13 mouse cellular contexts compared by ENCODE assay signal in genomic region chr11:96277151-96278044, GRCm38 (mm10). TPM values are rescaled to one million over a fixed set of nuclear protein-coding genes. Genes with fewer than 3 reads are reported as not detected.
A peak's percentile ranks its signal among the peaks of the same experiment; 100 is the strongest.
DNase-seq lines count a peak whose midpoint lies in the region; ATAC-seq lines count a peak whose summit lies in the region.
"Had no signal": no experiment of that assay in that cellular context is flagged by ENCODE, and none has a peak within 500 bp of the region (broad histone marks: within the 10 kb centered on the region; RNA-seq: fewer than 3 reads in every experiment).

No protein-coding gene starts in this region.

- peaks cover 97% of the 10 kb centered on the region for H3K27me3 ChIP-seq in hindbrain, embryonic 13.5 days
- peaks cover 100% of the 10 kb centered on the region for H3K27me3 ChIP-seq in hindbrain, embryonic 10.5 days (ENCODE audit: insufficient read depth, poor library complexity, severe bottlenecking)
- peaks cover 4% of the 10 kb centered on the region; the same call in 1 of the 2 replicates for H3K27me3 ChIP-seq in kidney, embryonic 14.5 days (ENCODE audit: control insufficient read depth, insufficient read depth, low read length)
- no peaks in the 10 kb centered on the region for H3K27me3 ChIP-seq in neural tube, embryonic 13.5 days
- H3K27me3 ChIP-seq in midbrain, embryonic 16.5 days (ENCODE audit: control insufficient read depth, insufficient read depth, low read depth, low read length) = peaks cover 82% of the 10 kb centered on the region

- peak overlapping the region; percentile 83 for H3K27ac ChIP-seq in hindbrain, embryonic 13.5 days
- H3K27ac ChIP-seq in hindbrain, embryonic 10.5 days = no peak overlapping the region
- no peak overlapping the region for H3K27ac ChIP-seq in brown adipose tissue, adult 24 weeks (replicated peaks; ENCODE audit: low read depth, low read length)
- peak overlapping the region; percentile 87 for H3K27ac ChIP-seq in kidney, embryonic 14.5 days (ENCODE audit: low read depth, low read length)
- peak overlapping the region; percentile 100 for H3K27ac ChIP-seq in neural tube, embryonic 13.5 days (replicated peaks)
- no peak overlapping the region for H3K27ac ChIP-seq in midbrain, embryonic 16.5 days (ENCODE audit: low read length)
- H3K27ac ChIP-seq: liver, embryonic 13.5 days had no signal

- peaks cover 2% of the 10 kb centered on the region for H3K4me1 ChIP-seq in hindbrain, embryonic 13.5 days (replicated peaks)
- H3K4me1 ChIP-seq in hindbrain, embryonic 10.5 days (replicated peaks) = peaks cover 1% of the 10 kb centered on the region
- H3K4me1 ChIP-seq in brown adipose tissue, adult 24 weeks (ENCODE audit: control insufficient read depth, insufficient read depth, insufficient read length, low read length) = no peaks in the 10 kb centered on the region
- peaks cover 45% of the 10 kb centered on the region for H3K4me1 ChIP-seq in kidney, embryonic 14.5 days (ENCODE audit: control insufficient read depth, insufficient read depth, low read length)
- peaks cover 90% of the 10 kb centered on the region for H3K4me1 ChIP-seq in neural tube, embryonic 13.5 days (replicated peaks)
- H3K4me1 ChIP-seq in midbrain, embryonic 16.5 days (ENCODE audit: control insufficient read depth, insufficient read depth, low read length) = no peaks in the 10 kb centered on the region
- H3K4me1 ChIP-seq: liver, embryonic 13.5 days had no signal

- no peaks in the 10 kb centered on the region for H3K36me3 ChIP-seq in hindbrain, embryonic 13.5 days
- H3K36me3 ChIP-seq in hindbrain, embryonic 10.5 days = no peaks in the 10 kb centered on the region
- peaks cover 3% of the 10 kb centered on the region; the same call in 1 of the 2 replicates for H3K36me3 ChIP-seq in kidney, embryonic 14.5 days (ENCODE audit: control insufficient read depth, insufficient read depth, low read length)
- H3K36me3 ChIP-seq in neural tube, embryonic 13.5 days = no peaks in the 10 kb centered on the region
- no peaks in the 10 kb centered on the region for H3K36me3 ChIP-seq in midbrain, embryonic 16.5 days (ENCODE audit: control insufficient read depth, insufficient read depth, low read length)
- H3K36me3 ChIP-seq: liver, embryonic 13.5 days had no signal

- no peak for DNase-seq in hindbrain, embryonic 10.5 days (ENCODE audit: low spot score)
- no peak for DNase-seq in thymus, postnatal 36 days
- DNase-seq: cerebellum, adult 18-20 months; embryo, embryonic 11 days; heart, postnatal 14 days; liver, embryonic 13.5 days had no signal

- WGBS in hindbrain, embryonic 13.5 days = 1% methylated on average over 35 of the region's 35 CpGs
- under 1% methylated on average over 35 of the region's 35 CpGs for WGBS in hindbrain, embryonic 10.5 days
- WGBS in kidney, embryonic 14.5 days = 3% methylated on average over 35 of the region's 35 CpGs
- 1% methylated on average over 35 of the region's 35 CpGs for WGBS in neural tube, embryonic 13.5 days
- 2% methylated on average over 35 of the region's 35 CpGs for WGBS in midbrain, embryonic 16.5 days

- H3K4me3 ChIP-seq in hindbrain, embryonic 13.5 days = peak overlapping the region; percentile 17
- no peak overlapping the region for H3K4me3 ChIP-seq in hindbrain, embryonic 10.5 days
- peak overlapping the region; percentile 40 for H3K4me3 ChIP-seq in brown adipose tissue, adult 24 weeks (ENCODE audit: insufficient read depth, low read depth, low read length)
- peak overlapping the region; percentile 28 for H3K4me3 ChIP-seq in kidney, embryonic 14.5 days (ENCODE audit: low read length)
- H3K4me3 ChIP-seq in neural tube, embryonic 13.5 days = peak overlapping the region; percentile 99
- no peak overlapping the region for H3K4me3 ChIP-seq in midbrain, embryonic 16.5 days (ENCODE audit: low read depth, low read length)
- H3K4me3 ChIP-seq: liver, embryonic 13.5 days had no signal

- H3K9ac ChIP-seq in hindbrain, embryonic 13.5 days = peak overlapping the region; percentile 49; the same call in 1 of the 2 replicates
- peak overlapping the region; percentile 60 for H3K9ac ChIP-seq in kidney, embryonic 14.5 days (ENCODE audit: low read depth, low read length)
- peak overlapping the region; percentile 100 for H3K9ac ChIP-seq in neural tube, embryonic 13.5 days
- H3K9ac ChIP-seq in midbrain, embryonic 16.5 days (ENCODE audit: low read depth, low read length) = no peak overlapping the region
- H3K9ac ChIP-seq: liver, embryonic 13.5 days had no signal

- peak overlapping the region; percentile 43 for H3K4me2 ChIP-seq in hindbrain, embryonic 13.5 days
- H3K4me2 ChIP-seq in kidney, embryonic 14.5 days (replicated peaks; ENCODE audit: low read depth, low read length) = peak overlapping the region; percentile 52
- H3K4me2 ChIP-seq in neural tube, embryonic 13.5 days = peak overlapping the region; percentile 96
- no peak overlapping the region for H3K4me2 ChIP-seq in midbrain, embryonic 16.5 days (ENCODE audit: low read length)
- H3K4me2 ChIP-seq: liver, embryonic 13.5 days had no signal

- ATAC-seq in hindbrain, embryonic 13.5 days (ENCODE audit: low FRiP score) = no peak
- ATAC-seq in kidney, embryonic 14.5 days (ENCODE audit: low FRiP score, low TSS enrichment) = no peak
- ATAC-seq in neural tube, embryonic 13.5 days (ENCODE audit: low read depth) = no peak
- ATAC-seq in midbrain, embryonic 16.5 days = no peak

- H3K9me3 ChIP-seq in hindbrain, embryonic 13.5 days = no peaks in the 10 kb centered on the region
- H3K9me3 ChIP-seq in hindbrain, embryonic 10.5 days = no peaks in the 10 kb centered on the region
- H3K9me3 ChIP-seq in kidney, embryonic 14.5 days (ENCODE audit: control insufficient read depth, low read length) = no peaks in the 10 kb centered on the region
- H3K9me3 ChIP-seq in neural tube, embryonic 13.5 days = no peaks in the 10 kb centered on the region
- H3K9me3 ChIP-seq in midbrain, embryonic 16.5 days (replicated peaks; ENCODE audit: control insufficient read depth, low read length, poor library complexity, severe bottlenecking) = no peaks in the 10 kb centered on the region
- H3K9me3 ChIP-seq: liver, embryonic 13.5 days had no signal

RNA-seq across cellular contexts. Expression of gene Hoxb8, which starts 4.3 kb away (rescaled TPM):
- 19.2 and 27.2 TPM in 2 replicates for polyA plus RNA-seq in hindbrain, embryonic 13.5 days (2015; fragmentation: Nextera tagmentation; extraction: Ambion mirVana)
- 0.08 TPM in 1 of 2 replicates, not detected in the other for polyA plus RNA-seq in hindbrain, embryonic 10.5 days (2016; fragmentation: Nextera tagmentation; extraction: Ambion mirVana)
- polyA plus RNA-seq in brown adipose tissue, adult 24 weeks (2012; ENCODE audit: insufficient read depth, insufficient read length, missing spikeins) = 0.58 and 1.9 TPM in 2 replicates
- 12.7 and 18.6 TPM in 2 replicates for polyA plus RNA-seq in kidney, embryonic 14.5 days (2014; fragmentation: Nextera tagmentation; extraction: Ambion mirVana)
- polyA plus RNA-seq in neural tube, embryonic 13.5 days (2015; fragmentation: Nextera tagmentation; extraction: Ambion mirVana) = 81.7 and 114 TPM in 2 replicates
- polyA plus RNA-seq in midbrain, embryonic 16.5 days (2015; fragmentation: Nextera tagmentation; extraction: Ambion mirVana) = not detected in 2 replicates
- polyA plus RNA-seq: frontal cortex, adult 2 months; liver, embryonic 13.5 days; midbrain, postnatal 0 days had no signal

RNA-seq across cellular contexts. Expression of gene Hoxb9, which starts 6.1 kb away (rescaled TPM):
- polyA plus RNA-seq in hindbrain, embryonic 13.5 days (2015; fragmentation: Nextera tagmentation; extraction: Ambion mirVana) = 4.8 and 7.2 TPM in 2 replicates
- not detected in 2 replicates for polyA plus RNA-seq in hindbrain, embryonic 10.5 days (2016; fragmentation: Nextera tagmentation; extraction: Ambion mirVana)
- not detected in 2 replicates for polyA plus RNA-seq in brown adipose tissue, adult 24 weeks (2012; ENCODE audit: insufficient read depth, insufficient read length, missing spikeins)
- 30.0 and 41.4 TPM in 2 replicates for polyA plus RNA-seq in kidney, embryonic 14.5 days (2014; fragmentation: Nextera tagmentation; extraction: Ambion mirVana)
- 72.9 and 74.7 TPM in 2 replicates for polyA plus RNA-seq in neural tube, embryonic 13.5 days (2015; fragmentation: Nextera tagmentation; extraction: Ambion mirVana)
- polyA plus RNA-seq in midbrain, embryonic 16.5 days (2015; fragmentation: Nextera tagmentation; extraction: Ambion mirVana) = not detected in 2 replicates
- polyA plus RNA-seq: frontal cortex, adult 2 months; midbrain, postnatal 0 days had no signal

RNA-seq across cellular contexts. Expression of gene Hoxb7, which starts 9.0 kb away (rescaled TPM):
- 21.5 and 33.2 TPM in 2 replicates for polyA plus RNA-seq in hindbrain, embryonic 13.5 days (2015; fragmentation: Nextera tagmentation; extraction: Ambion mirVana)
- not detected in 2 replicates for polyA plus RNA-seq in hindbrain, embryonic 10.5 days (2016; fragmentation: Nextera tagmentation; extraction: Ambion mirVana)
- 2.1 and 2.6 TPM in 2 replicates for polyA plus RNA-seq in brown adipose tissue, adult 24 weeks (2012; ENCODE audit: insufficient read depth, insufficient read length, missing spikeins)
- polyA plus RNA-seq in kidney, embryonic 14.5 days (2014; fragmentation: Nextera tagmentation; extraction: Ambion mirVana) = 58.6 and 61.9 TPM in 2 replicates
- polyA plus RNA-seq in neural tube, embryonic 13.5 days (2015; fragmentation: Nextera tagmentation; extraction: Ambion mirVana) = 124 and 125 TPM in 2 replicates
- not detected in 2 replicates for polyA plus RNA-seq in midbrain, embryonic 16.5 days (2015; fragmentation: Nextera tagmentation; extraction: Ambion mirVana)
- polyA plus RNA-seq: frontal cortex, adult 2 months; midbrain, postnatal 0 days had no signal

RNA-seq across cellular contexts. Expression of gene Hoxb6, which starts 14.9 kb away (rescaled TPM):
- 81.9 and 132 TPM in 2 replicates for polyA plus RNA-seq in hindbrain, embryonic 13.5 days (2015; fragmentation: Nextera tagmentation; extraction: Ambion mirVana)
- polyA plus RNA-seq in hindbrain, embryonic 10.5 days (2016; fragmentation: Nextera tagmentation; extraction: Ambion mirVana) = 0.31 TPM in 1 of 2 replicates, not detected in the other
- 0.91 and 1.9 TPM in 2 replicates for polyA plus RNA-seq in brown adipose tissue, adult 24 weeks (2012; ENCODE audit: insufficient read depth, insufficient read length, missing spikeins)
- 44.1 and 53.1 TPM in 2 replicates for polyA plus RNA-seq in kidney, embryonic 14.5 days (2014; fragmentation: Nextera tagmentation; extraction: Ambion mirVana)
- polyA plus RNA-seq in neural tube, embryonic 13.5 days (2015; fragmentation: Nextera tagmentation; extraction: Ambion mirVana) = 171 and 174 TPM in 2 replicates
- not detected in 2 replicates for polyA plus RNA-seq in midbrain, embryonic 16.5 days (2015; fragmentation: Nextera tagmentation; extraction: Ambion mirVana)
- polyA plus RNA-seq: frontal cortex, adult 2 months; midbrain, postnatal 0 days had no signal

RNA-seq across cellular contexts. Expression of gene Hoxb5, which starts 25.7 kb away (rescaled TPM):
- polyA plus RNA-seq in hindbrain, embryonic 13.5 days (2015; fragmentation: Nextera tagmentation; extraction: Ambion mirVana) = 196 and 216 TPM in 2 replicates
- 0.14 and 6.3 TPM in 2 replicates for polyA plus RNA-seq in hindbrain, embryonic 10.5 days (2016; fragmentation: Nextera tagmentation; extraction: Ambion mirVana)
- 1.1 and 1.2 TPM in 2 replicates for polyA plus RNA-seq in brown adipose tissue, adult 24 weeks (2012; ENCODE audit: insufficient read depth, insufficient read length, missing spikeins)
- 22.1 and 24.3 TPM in 2 replicates for polyA plus RNA-seq in kidney, embryonic 14.5 days (2014; fragmentation: Nextera tagmentation; extraction: Ambion mirVana)
- 67.1 and 88.3 TPM in 2 replicates for polyA plus RNA-seq in neural tube, embryonic 13.5 days (2015; fragmentation: Nextera tagmentation; extraction: Ambion mirVana)
- polyA plus RNA-seq in midbrain, embryonic 16.5 days (2015; fragmentation: Nextera tagmentation; extraction: Ambion mirVana) = 0.14 TPM in 1 of 2 replicates, not detected in the other
- polyA plus RNA-seq: frontal cortex, adult 2 months; midbrain, postnatal 0 days had no signal

Comparison
In these comparisons a context has a peak if more than half of its experiments do, and no peak if none do; other contexts are left out.
1. H3K27ac ChIP-seq: peak in hindbrain, embryonic 13.5 days (single experiment), kidney, embryonic 14.5 days (single experiment) and neural tube, embryonic 13.5 days (single experiment); none in hindbrain, embryonic 10.5 days (single experiment), brown adipose tissue, adult 24 weeks (single experiment) and midbrain, embryonic 16.5 days (single experiment).
2. H3K4me3 ChIP-seq: peak in hindbrain, embryonic 13.5 days (single experiment), brown adipose tissue, adult 24 weeks (single experiment), kidney, embryonic 14.5 days (single experiment) and neural tube, embryonic 13.5 days (single experiment); none in hindbrain, embryonic 10.5 days (single experiment) and midbrain, embryonic 16.5 days (single experiment).